Mouse (Mus musculus) WW6 (cell line): ENCODE measurements around the gene Cdsn.
"Not testable (repeated sequence)": the region's sequence is repeated elsewhere in the genome, so short reads cannot be mapped to it uniquely, and the experiment has no call there.

Experiments used
- DNase-seq: peaks from one replicate; pipeline ENCODE4 v3.0.0-alpha.2; 2013; ENCODE audit warnings: low read depth, low spot score

The Cdsn gene

GRCm38 (mm10) chr17:35551881-35552414 lies at the start of gene Cdsn:
Gene Cdsn (plus strand): TSS chr17:35552128.
- DNase-seq: no peak

GRCm38 (mm10) chr17:35502226-35502625 lies 49.7 kb upstream of the Cdsn start:
- DNase-seq: no peak

- DNase-seq: no peak
Measured at GRCm38 (mm10) chr17:35502762-35503161, 49.2 kb upstream of the Cdsn start.

GRCm38 (mm10) chr17:35503849-35504248 lies 48.1 kb upstream of the Cdsn start:
- DNase-seq: peak; percentile 97

- no peak for DNase-seq
Measured at GRCm38 (mm10) chr17:35504628-35505481, 47.1 kb upstream of the Cdsn start.

GRCm38 (mm10) chr17:35505776-35506175 lies 46.2 kb upstream of the Cdsn start, which contains the start of gene Pou5f1:
Gene Pou5f1 (plus strand): TSS chr17:35506018.
- DNase-seq: no peak

GRCm38 (mm10) chr17:35506881-35507280 lies 45.0 kb upstream of the Cdsn start:
- no peak for DNase-seq

- DNase-seq: no peak
Measured at GRCm38 (mm10) chr17:35507556-35508260, 44.2 kb upstream of the Cdsn start.

GRCm38 (mm10) chr17:35508279-35508678 lies 43.6 kb upstream of the Cdsn start:
- DNase-seq: not testable (repeated sequence)

GRCm38 (mm10) chr17:35509284-35509683 lies 42.6 kb upstream of the Cdsn start:
- DNase-seq: no peak

GRCm38 (mm10) chr17:35512916-35513626 lies 38.9 kb upstream of the Cdsn start:
- DNase-seq: no peak

GRCm38 (mm10) chr17:35513886-35514285 lies 38.0 kb upstream of the Cdsn start:
- no peak for DNase-seq

GRCm38 (mm10) chr17:35514756-35515155 lies 37.2 kb upstream of the Cdsn start:
- DNase-seq: no peak

- no peak for DNase-seq
Measured at GRCm38 (mm10) chr17:35515911-35516640, 35.9 kb upstream of the Cdsn start.

GRCm38 (mm10) chr17:35516652-35517500 lies 35.1 kb upstream of the Cdsn start, which contains the start of the genes Tcf19 and Cchcr1:
Gene Tcf19 (minus strand): TSS chr17:35516824.
Gene Cchcr1 (plus strand): TSS chr17:35517100.
- peak; percentile 98 for DNase-seq

GRCm38 (mm10) chr17:35517526-35517925 lies 34.4 kb upstream of the Cdsn start:
- no peak for DNase-seq

GRCm38 (mm10) chr17:35524354-35524753 lies 27.6 kb upstream of the Cdsn start:
- no peak for DNase-seq

GRCm38 (mm10) chr17:35526644-35527043 lies 25.3 kb upstream of the Cdsn start:
- DNase-seq: no peak

- no peak for DNase-seq
Measured at GRCm38 (mm10) chr17:35532360-35532759, 19.6 kb upstream of the Cdsn start.

GRCm38 (mm10) chr17:35532901-35533300 lies 19.0 kb upstream of the Cdsn start, which contains the start of gene Psors1c2:
Gene Psors1c2 (plus strand): TSS chr17:35533201.
- no peak for DNase-seq
